Mouse (Mus musculus) ES-Bruce4 (cell line): Measurements from ENCODE around the gene Ccdc162.

Experiments
- CTCF ChIP-seq: IDR thresholded peaks from one replicate; pipeline ENCODE4 v1.8.1; 2011; ENCODE audit warnings: low read depth, low read length
- EP300 ChIP-seq: IDR thresholded peaks from 2 replicates; pipeline ENCODE4 v1.6.1; 2011; ENCODE audit warnings: low read depth, low read length; ENCODE audit not compliant: insufficient read depth
- POLR2A ChIP-seq: IDR thresholded peaks from one replicate; pipeline ENCODE4 v1.8.1; 2011; ENCODE audit warnings: low read length; ENCODE audit not compliant: insufficient read depth

DNA sequence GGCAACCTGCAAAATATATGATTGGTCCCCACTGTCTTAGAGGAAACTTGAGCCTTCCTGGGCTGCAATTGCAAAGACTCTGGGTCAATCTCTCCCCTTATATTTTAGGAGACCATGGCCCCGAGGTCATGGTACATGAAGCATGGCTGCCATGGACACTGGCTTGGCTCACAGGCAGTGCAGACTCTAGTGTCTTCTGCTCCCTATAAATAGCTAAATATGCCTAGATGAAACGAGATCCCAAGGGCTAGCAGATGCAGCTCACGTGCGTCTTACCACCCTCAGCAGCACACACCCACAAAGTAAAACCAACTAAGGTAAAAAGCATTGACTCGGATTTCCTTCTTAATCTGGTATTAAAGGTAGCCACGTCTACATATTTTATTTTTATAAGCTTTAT lies 133.1 kb downstream of the Ccdc162 start:
- TF ChIP-seq CTCF (no peak), POLR2A (no peak), EP300 (no peak)
